Mouse (Mus musculus): ENCODE measurements around the gene Vmn2r15. TPM values are rescaled to one million over a fixed set of nuclear protein-coding genes. Genes with fewer than 3 reads are reported as not detected.

The Vmn2r15 gene
- polyA plus RNA-seq (2014; fragmentation: Nextera tagmentation; extraction: Ambion mirVana), result not detected in 2 replicates

- WGBS, result 66% methylated on average over 3 of the region's 3 CpGs
- no peaks in the 10 kb centered on the region for H3K27me3 ChIP-seq (ENCODE audit: control insufficient read depth, insufficient read depth, low read length)
- H3K27ac ChIP-seq (ENCODE audit: low read depth, low read length), result no peak within 1 kb of the TSS
- H3K4me2 ChIP-seq (ENCODE audit: low read depth, low read length, severe bottlenecking), result no peak within 1 kb of the TSS
- H3K36me3 ChIP-seq (ENCODE audit: control insufficient read depth, insufficient read depth, low read length), result no peaks in the 10 kb centered on the region
- H3K9me3 ChIP-seq (ENCODE audit: control insufficient read depth, low read length), result peaks cover 7% of the 10 kb centered on the region; the same call in 1 of the 2 replicates
- ATAC-seq (replicated peaks; ENCODE audit: low FRiP score), result no peak
- no peak for DNase-seq (ENCODE audit: low spot score)
- no peak within 1 kb of the TSS for H3K4me3 ChIP-seq (ENCODE audit: low read depth, low read length)
- H3K9ac ChIP-seq (ENCODE audit: low read length), result no peak within 1 kb of the TSS
- no peaks in the 10 kb centered on the region for H3K4me1 ChIP-seq (replicated peaks; ENCODE audit: control insufficient read depth, insufficient read depth, low read length)
Measured at GRCm38 (mm10) chr5:109297544-109297943, at the start of gene Vmn2r15. Vmn2r15 (minus strand) TSS chr5:109297644.

- 67% methylated on average over 2 of the region's 2 CpGs for WGBS
- Histone ChIP-seq H3K4me2 (ENCODE audit: low read depth, low read length, severe bottlenecking) (no peak within 1 kb of the TSS), H3K4me1 (replicated peaks; ENCODE audit: control insufficient read depth, insufficient read depth, low read length) (no peaks in the 10 kb centered on the region), H3K27ac (ENCODE audit: low read depth, low read length) (no peak within 1 kb of the TSS), H3K27me3 (ENCODE audit: control insufficient read depth, insufficient read depth, low read length) (no peaks in the 10 kb centered on the region), H3K9me3 (ENCODE audit: control insufficient read depth, low read length) (peaks cover 7% of the 10 kb centered on the region), H3K36me3 (ENCODE audit: control insufficient read depth, insufficient read depth, low read length) (no peaks in the 10 kb centered on the region), H3K4me3 (ENCODE audit: low read depth, low read length) (no peak within 1 kb of the TSS), H3K9ac (ENCODE audit: low read length) (no peak within 1 kb of the TSS)
- ATAC-seq (replicated peaks; ENCODE audit: low FRiP score) (no peak), DNase-seq (ENCODE audit: low spot score) (no peak)
Measured at GRCm38 (mm10) chr5:109329862-109330261, 32.4 kb upstream of the Vmn2r15 start, which contains the start of gene Vmn2r16. Vmn2r16 (plus strand) TSS chr5:109330162.

- Histone ChIP-seq H3K27ac (ENCODE audit: low read depth, low read length) (no peak overlapping the region), H3K4me2 (ENCODE audit: low read depth, low read length, severe bottlenecking) (no peak overlapping the region), H3K27me3 (ENCODE audit: control insufficient read depth, insufficient read depth, low read length) (no peaks in the 10 kb centered on the region), H3K36me3 (ENCODE audit: control insufficient read depth, insufficient read depth, low read length) (no peaks in the 10 kb centered on the region), H3K4me1 (replicated peaks; ENCODE audit: control insufficient read depth, insufficient read depth, low read length) (no peaks in the 10 kb centered on the region), H3K9me3 (ENCODE audit: control insufficient read depth, low read length) (peaks cover 4% of the 10 kb centered on the region; the same call in 1 of the 2 replicates), H3K4me3 (ENCODE audit: low read depth, low read length) (no peak overlapping the region), H3K9ac (ENCODE audit: low read length) (no peak overlapping the region)
- WGBS, result 83% methylated on average over 3 of the region's 3 CpGs
- DNase-seq (ENCODE audit: low spot score), result no peak
- no peak for ATAC-seq (replicated peaks; ENCODE audit: low FRiP score)
Measured at GRCm38 (mm10) chr5:109294655-109295054, 2.8 kb downstream of the Vmn2r15 start.

Other genes starting within 250 kb of the Vmn2r15 start
- not detected in 2 replicates for gene Vmn2r11, start 238.1 kb downstream of the Vmn2r15 start, polyA plus RNA-seq (2014; fragmentation: Nextera tagmentation; extraction: Ambion mirVana)
- gene Vmn2r12, start 199.7 kb downstream of the Vmn2r15 start, polyA plus RNA-seq (2014; fragmentation: Nextera tagmentation; extraction: Ambion mirVana), result not detected in 2 replicates
- gene Vmn2r13, start 105.4 kb downstream of the Vmn2r15 start, polyA plus RNA-seq (2014; fragmentation: Nextera tagmentation; extraction: Ambion mirVana), result not detected in 2 replicates
- not detected in 2 replicates for gene Vmn2r14, start 72.9 kb downstream of the Vmn2r15 start, polyA plus RNA-seq (2014; fragmentation: Nextera tagmentation; extraction: Ambion mirVana)
- not detected in 2 replicates for gene Vmn2r16, start 32.5 kb upstream of the Vmn2r15 start, polyA plus RNA-seq (2014; fragmentation: Nextera tagmentation; extraction: Ambion mirVana)
- not detected in 2 replicates for gene Vmn2r17, start 122.0 kb upstream of the Vmn2r15 start, polyA plus RNA-seq (2014; fragmentation: Nextera tagmentation; extraction: Ambion mirVana)